Comparison of ENCODE assay signal across 11 mouse cellular contexts in the genomic region with DNA sequence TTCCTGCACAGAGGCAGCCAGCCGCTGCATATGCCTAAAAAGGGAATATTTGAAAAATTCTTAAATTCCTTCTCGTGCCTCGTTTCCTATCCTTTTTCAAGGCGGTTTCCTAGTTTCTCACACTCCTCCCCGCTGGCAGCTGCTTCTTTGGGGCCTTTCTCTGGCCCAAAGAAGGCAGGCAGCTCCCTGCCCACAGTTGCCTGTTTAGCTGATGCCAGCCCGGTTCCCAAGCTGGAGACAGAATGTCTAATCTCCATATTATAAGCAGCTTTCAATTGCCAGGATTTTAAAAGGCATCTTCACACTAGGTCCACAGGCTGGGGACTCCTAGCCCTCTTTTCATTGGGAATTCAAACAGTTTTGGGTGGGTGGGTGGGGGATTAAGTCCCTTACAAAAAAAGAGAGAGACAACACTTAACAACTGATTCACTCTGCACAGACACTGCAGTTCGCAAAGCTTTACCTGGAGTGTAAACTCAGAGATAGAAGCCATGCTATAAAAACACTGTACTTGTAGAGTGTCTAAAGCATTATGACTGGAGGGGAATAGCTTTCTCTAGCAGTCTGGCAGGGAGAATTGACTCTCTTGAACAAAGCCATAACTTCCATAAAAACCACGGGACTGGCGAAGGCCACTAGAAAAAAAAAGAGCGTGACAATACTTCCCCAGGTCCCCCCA.
DNase-seq lines count a peak whose midpoint lies in the region; ATAC-seq and TF ChIP-seq lines count a peak whose summit lies in the region.
"Had no signal": no experiment of that assay in that cellular context is flagged by ENCODE, and none has a peak within 500 bp of the region (broad histone marks: within the 10 kb centered on the region; RNA-seq: fewer than 3 reads in every experiment).

No protein-coding gene starts in this region.

- peak overlapping the region; percentile 53; the same call in 1 of the 2 replicates for H3K27ac ChIP-seq in forebrain, embryonic 12.5 days
- peak overlapping the region; percentile 26; the same call in 1 of the 2 replicates for H3K27ac ChIP-seq in limb, embryonic 14.5 days (replicated peaks; ENCODE audit: low read depth, low read length)

- no peak for ATAC-seq in forebrain, embryonic 12.5 days (ENCODE audit: low FRiP score)
- ATAC-seq in limb, embryonic 14.5 days (ENCODE audit: low FRiP score, low read depth): no peak

- H3K9ac ChIP-seq in forebrain, embryonic 12.5 days: no peak overlapping the region
- H3K9ac ChIP-seq in limb, embryonic 14.5 days (ENCODE audit: low read depth, low read length, severe bottlenecking): no peak overlapping the region

- H3K36me3 ChIP-seq in forebrain, embryonic 12.5 days (replicated peaks): no peaks in the 10 kb centered on the region
- H3K36me3 ChIP-seq in limb, embryonic 14.5 days (ENCODE audit: control insufficient read depth, insufficient read depth, low read length): no peaks in the 10 kb centered on the region

- H3K4me2 ChIP-seq in forebrain, embryonic 12.5 days: no peak overlapping the region
- no peak overlapping the region for H3K4me2 ChIP-seq in limb, embryonic 14.5 days (replicated peaks; ENCODE audit: low read depth, low read length, severe bottlenecking)

- H3K4me3 ChIP-seq in forebrain, embryonic 12.5 days (replicated peaks): no peak overlapping the region
- H3K4me3 ChIP-seq in limb, embryonic 14.5 days (replicated peaks; ENCODE audit: low read length): no peak overlapping the region

- DNase-seq in layer of hippocampus, adult 9-11 months: peak; percentile 23
- DNase-seq in layer of hippocampus, postnatal 25 days (ENCODE audit: extremely low spot score in 1 of 2, low spot score in 1 of 2): no peak
- no peak for DNase-seq in limb, embryonic 14.5 days (ENCODE audit: low spot score)
- DNase-seq in right cerebral cortex, postnatal 25 days: peak; percentile 43
- no peak for DNase-seq in thymus, postnatal 0 days (ENCODE audit: low spot score)
- DNase-seq in urinary bladder, adult 18-20 months (ENCODE audit: low spot score in 2 of 2): no peak
- DNase-seq in kidney, adult 18-20 months: no peak
- DNase-seq: cerebellum, postnatal 25 days; lung, postnatal 10 days had no signal

- no peaks in the 10 kb centered on the region for H3K9me3 ChIP-seq in forebrain, embryonic 12.5 days
- H3K9me3 ChIP-seq in limb, embryonic 14.5 days (ENCODE audit: control insufficient read depth, low read length): no peaks in the 10 kb centered on the region

- H3K27me3 ChIP-seq in forebrain, embryonic 12.5 days: no peaks in the 10 kb centered on the region
- no peaks in the 10 kb centered on the region for H3K27me3 ChIP-seq in limb, embryonic 14.5 days (ENCODE audit: control insufficient read depth, insufficient read depth, low read length)
- H3K27me3 ChIP-seq: CH12.LX had no signal

- no peak for TF ChIP-seq POLR2A in limb, embryonic 14.5 days (IDR thresholded peaks at IDR 0.05; ENCODE audit: borderline replicate concordance, extremely low read depth, insufficient read depth, insufficient read length)

- H3K4me1 ChIP-seq in forebrain, embryonic 12.5 days: peaks cover 23% of the 10 kb centered on the region
- peaks cover 22% of the 10 kb centered on the region for H3K4me1 ChIP-seq in limb, embryonic 14.5 days (ENCODE audit: control insufficient read depth, insufficient read depth, low read length)

- 36% methylated on average over 10 of the region's 10 CpGs for WGBS in forebrain, embryonic 12.5 days
- WGBS in limb, embryonic 14.5 days: 55% methylated on average over 10 of the region's 10 CpGs

Comparison
In these comparisons a context has a peak if more than half of its experiments do, and no peak if none do; other contexts are left out.
1. DNase-seq: peak in layer of hippocampus, adult 9-11 months (single experiment) and right cerebral cortex, postnatal 25 days (single experiment); none in layer of hippocampus, postnatal 25 days (0 of 2), limb, embryonic 14.5 days (single experiment), thymus, postnatal 0 days (single experiment), urinary bladder, adult 18-20 months (0 of 2) and kidney, adult 18-20 months (single experiment).